Mouse (Mus musculus): ENCODE data around the gene Maml2. TPM values are rescaled to one million over a fixed set of nuclear protein-coding genes. Genes with fewer than 3 reads are reported as not detected.
A peak's percentile ranks its signal among the peaks of the same experiment; 100 is the strongest.

Gene Maml2
- total RNA-seq, 2 experiments from 2014 or later, result 6.2 to 7.1 TPM

DNA sequence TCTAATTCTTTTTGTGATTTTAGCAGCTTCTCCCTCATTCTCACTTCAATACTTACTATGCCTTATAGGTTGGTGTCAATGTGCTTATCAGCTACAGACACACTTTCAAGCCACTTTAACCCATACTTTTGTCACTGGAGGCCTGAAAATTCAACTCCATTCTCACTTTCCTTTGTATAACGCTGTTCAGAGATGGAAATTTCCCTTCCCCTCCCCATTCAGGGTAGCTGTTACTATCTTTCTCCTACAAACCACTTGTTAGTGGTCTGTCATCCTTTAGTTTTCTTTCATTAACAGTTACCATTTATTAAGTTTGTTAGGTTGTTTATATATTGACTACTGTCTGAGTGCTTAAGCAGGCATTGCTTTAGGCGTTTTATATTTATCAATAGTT is 450.6 kb downstream of the Maml2 start, which contains the start of gene Mtmr2:
Mtmr2 (plus strand) TSS at position 7 of the 394 bp plus-strand sequence.
- DNase-seq (ENCODE audit: low spot score in 2 of 2), result no peak
- intact Hi-C loops (cut with DNase I), result no loop called here

DNA sequence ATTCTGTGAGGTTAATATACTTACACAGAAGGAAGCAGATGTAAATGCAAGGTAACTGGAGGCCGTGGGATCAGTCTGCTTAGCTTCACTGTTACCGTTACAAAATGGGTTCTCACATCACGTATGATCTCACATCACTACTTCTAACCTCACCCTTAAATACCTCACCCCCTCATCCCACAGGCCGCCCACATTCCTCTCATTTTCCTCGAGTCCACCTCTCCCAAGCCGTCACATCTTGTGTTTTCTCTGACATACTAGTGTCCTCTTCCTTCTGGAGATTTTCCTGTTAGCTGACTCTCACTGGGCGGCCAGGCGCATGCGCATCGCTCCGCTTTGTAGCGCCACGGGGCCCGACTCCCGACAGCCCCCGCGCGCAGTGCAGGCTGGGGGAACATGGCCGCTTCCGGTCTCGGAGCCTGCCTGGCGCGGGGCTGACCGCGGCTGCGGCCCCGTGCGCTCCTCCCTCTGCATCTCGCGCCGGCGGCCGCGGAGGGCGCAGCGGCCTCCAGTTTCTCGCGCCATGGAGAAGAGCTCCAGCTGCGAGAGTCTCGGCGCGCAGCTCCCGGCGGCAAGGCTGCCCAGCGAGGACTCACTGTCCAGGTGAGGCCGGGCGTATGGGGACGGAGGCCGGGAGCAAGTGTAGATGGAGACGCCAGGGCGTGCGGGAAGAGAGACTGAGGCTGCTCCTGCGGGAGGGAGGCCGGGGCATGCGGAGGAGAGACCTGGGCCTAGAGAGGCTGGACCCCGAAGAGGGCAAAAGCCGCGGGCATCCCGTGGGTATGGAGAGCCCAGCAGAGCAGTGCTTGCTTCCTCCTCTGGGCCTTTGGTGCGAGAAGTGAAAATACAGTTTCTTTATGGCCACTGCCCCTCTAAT is 451.3 kb downstream of the Maml2 start:
- DNase-seq (ENCODE audit: low spot score in 2 of 2), result peak; percentile 96 to 98
- intact Hi-C loops (cut with DNase I), result loop anchor here (1.0 kb wide), 1 partner anchor 78 kb away; the partner anchor contains the start of genes Cep57 and Fam76b

DNA sequence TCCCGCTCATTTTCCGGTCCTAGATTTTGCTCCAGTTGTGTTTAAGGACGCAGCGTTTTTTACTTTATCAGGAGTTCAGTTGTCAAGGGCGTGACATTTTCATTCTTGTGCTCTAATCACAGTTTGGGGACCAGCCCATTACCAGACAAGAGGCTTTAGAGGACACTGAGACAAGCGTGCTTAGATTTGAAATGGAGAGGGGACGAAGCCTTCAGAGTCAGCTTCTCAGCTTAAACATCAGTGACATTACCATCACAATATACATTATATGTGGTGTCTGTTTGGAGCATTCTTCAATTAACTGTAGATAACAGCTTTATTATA is 451.9 kb downstream of the Maml2 start:
- intact Hi-C loops (cut with DNase I), result loop anchor here (1.0 kb wide), 1 partner anchor 78 kb away; the partner anchor contains the start of genes Cep57 and Fam76b
- no peak for DNase-seq (ENCODE audit: low spot score in 2 of 2)

DNA sequence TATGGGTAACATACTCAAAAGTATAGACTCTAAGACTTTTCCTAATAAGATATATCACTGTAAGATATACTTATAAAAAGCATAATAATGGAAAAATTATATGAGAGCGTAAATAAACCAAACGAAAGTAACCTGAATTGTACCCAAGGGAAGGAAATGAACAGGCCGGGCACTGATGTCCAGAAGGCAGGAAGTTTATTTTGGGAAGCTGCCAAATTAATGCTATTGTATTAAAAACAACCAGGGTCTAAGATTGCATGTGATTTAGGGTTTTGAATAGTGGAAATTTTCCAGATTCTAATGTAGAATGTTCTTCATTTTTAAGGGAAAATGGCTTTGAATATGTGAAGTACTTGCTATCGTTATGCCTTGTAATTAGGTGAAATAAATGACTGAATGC is 454.8 kb downstream of the Maml2 start:
- intact Hi-C loops (cut with DNase I), result no loop called here
- DNase-seq (ENCODE audit: low spot score in 2 of 2), result no peak

Small RNAs within 50 kb of the gene (microRNA-seq; reads per million reads assigned to microRNA genes)
- gene Gm22643, result not detected

Other genes with a start within 250 kb of the Maml2 start
- gene Jrkl, start 52.1 kb upstream of the Maml2 start, total RNA-seq (2021), result 1 to 10 TPM; 7.6 to 9.8 TPM
- 10 to 100 TPM; 13.2 to 18.1 TPM for gene Ccdc82, start 51.0 kb upstream of the Maml2 start, total RNA-seq (2021)
- gene Gm17571, start 148.8 kb downstream of the Maml2 start, total RNA-seq (2021), result not detected

All from left cerebral cortex, postnatal 36 days (tissue).